ENCODE assay signal across 8 mouse cellular contexts in the genomic region with DNA sequence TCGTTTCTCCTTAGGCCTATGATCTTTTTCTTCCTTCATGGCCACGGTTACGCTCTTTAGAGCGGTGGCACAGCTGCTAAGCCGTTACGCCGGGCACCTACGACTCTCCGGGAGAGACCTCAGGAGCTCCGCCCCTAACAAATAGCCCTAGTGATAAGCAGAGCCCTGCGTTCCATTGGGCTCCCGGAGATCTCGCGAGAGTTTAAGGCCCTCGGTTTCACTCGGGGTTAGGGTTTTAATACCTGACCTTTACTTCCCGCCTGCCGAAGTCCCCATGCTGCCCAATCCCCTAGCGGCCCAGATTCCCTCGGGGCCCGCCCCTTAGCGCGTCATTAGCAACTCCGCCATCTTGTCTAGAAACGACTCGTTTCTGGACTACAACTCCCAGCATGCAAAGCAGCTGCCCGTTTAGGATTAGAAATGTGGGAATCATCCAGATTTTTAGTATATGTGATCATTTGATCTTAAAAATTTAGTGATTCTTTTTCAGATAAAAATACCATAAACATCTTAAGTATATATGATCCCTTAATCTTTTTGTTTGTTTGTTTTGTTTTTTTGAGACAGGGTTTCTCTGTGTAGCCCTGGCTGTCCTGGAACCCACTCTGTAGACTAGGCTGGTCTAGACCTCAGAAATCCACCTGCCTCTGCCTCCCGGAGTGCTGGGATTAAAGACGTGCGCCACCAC. TPM values are rescaled to one million over a fixed set of nuclear protein-coding genes. Genes with fewer than 3 reads are reported as not detected.
A peak's percentile ranks its signal among the peaks of the same experiment; 100 is the strongest.
DNase-seq lines count a peak whose midpoint lies in the region; ATAC-seq and TF ChIP-seq lines count a peak whose summit lies in the region.

A gene (minus strand): TSS at position 130 of the 688 bp plus-strand sequence.

- 26% methylated on average over 30 of the region's 30 CpGs for WGBS in kidney, embryonic 14.5 days
- 23% methylated on average over 30 of the region's 30 CpGs for WGBS in limb, embryonic 15.5 days

- ATAC-seq in kidney, embryonic 14.5 days (ENCODE audit: low FRiP score, low TSS enrichment) = peak; percentile 98
- ATAC-seq in limb, embryonic 15.5 days (ENCODE audit: insufficient number of reproducible peaks, low FRiP score, low TSS enrichment, low read depth) = peak; percentile 97

- H3K9me3 ChIP-seq in kidney, embryonic 14.5 days (ENCODE audit: control insufficient read depth, low read length) = no peaks in the 10 kb centered on the region
- H3K9me3 ChIP-seq in limb, embryonic 15.5 days = no peaks in the 10 kb centered on the region

- TF ChIP-seq POLR2A in bone marrow macrophage, adult 2 months (IDR thresholded peaks at IDR 0.05; ENCODE audit: borderline replicate concordance, low read depth, low read length) = no peak
- peak; percentile 85 for TF ChIP-seq POLR2A in embryonic fibroblast, embryonic 13.5 days (IDR thresholded peaks at IDR 0.05; ENCODE audit: low read depth, low read length)

- H3K4me2 ChIP-seq in kidney, embryonic 14.5 days (replicated peaks; ENCODE audit: low read depth, low read length) = peak within 1 kb of the TSS; percentile 57
- H3K4me2 ChIP-seq in limb, embryonic 15.5 days = peak within 1 kb of the TSS; percentile 56

- no peaks in the 10 kb centered on the region for H3K27me3 ChIP-seq in kidney, embryonic 14.5 days (ENCODE audit: control insufficient read depth, insufficient read depth, low read length)
- no peaks in the 10 kb centered on the region for H3K27me3 ChIP-seq in limb, embryonic 15.5 days

- H3K36me3 ChIP-seq in kidney, embryonic 14.5 days (ENCODE audit: control insufficient read depth, insufficient read depth, low read length) = no peaks in the 10 kb centered on the region
- no peaks in the 10 kb centered on the region for H3K36me3 ChIP-seq in limb, embryonic 15.5 days

- H3K4me1 ChIP-seq in bone marrow macrophage, adult 2 months (ENCODE audit: control insufficient read depth, insufficient read depth, low read length) = peaks cover 7% of the 10 kb centered on the region; the same call in 1 of the 2 replicates
- no peaks in the 10 kb centered on the region for H3K4me1 ChIP-seq in embryonic fibroblast, embryonic 13.5 days (ENCODE audit: control insufficient read depth, insufficient read depth, low read length)
- no peaks in the 10 kb centered on the region for H3K4me1 ChIP-seq in kidney, embryonic 14.5 days (ENCODE audit: control insufficient read depth, insufficient read depth, low read length)
- no peaks in the 10 kb centered on the region for H3K4me1 ChIP-seq in limb, embryonic 15.5 days

- DNase-seq in A20 (ENCODE audit: low read depth, low spot score) = peak; percentile 95
- peak; percentile 95 for DNase-seq in heart, adult 9 months (ENCODE audit: low spot score in 2 of 2)
- peak; percentile 78 to 83 for DNase-seq in monocyte, adult 2 months (ENCODE audit: low read depth in 1 of 2, low spot score in 2 of 2)
- DNase-seq in spleen, postnatal 36 days (ENCODE audit: low spot score in 2 of 2) = peak; percentile 95 to 96

- peak within 1 kb of the TSS; percentile 61 for H3K9ac ChIP-seq in kidney, embryonic 14.5 days (ENCODE audit: low read depth, low read length)
- peak within 1 kb of the TSS; percentile 33; the same call in 1 of the 2 replicates for H3K9ac ChIP-seq in limb, embryonic 15.5 days

- no peak for TF ChIP-seq CTCF in bone marrow macrophage, adult 2 months (IDR thresholded peaks at IDR 0.05; ENCODE audit: low read depth, low read length)
- no peak for TF ChIP-seq CTCF in embryonic fibroblast, embryonic 13.5 days (IDR thresholded peaks at IDR 0.05; ENCODE audit: borderline replicate concordance, insufficient read depth, low read length)

- H3K27ac ChIP-seq in bone marrow macrophage, adult 2 months (ENCODE audit: insufficient read depth, low read depth, low read length) = peak within 1 kb of the TSS; percentile 76
- peak within 1 kb of the TSS; percentile 58; the same call in 1 of the 2 replicates for H3K27ac ChIP-seq in embryonic fibroblast, embryonic 13.5 days (ENCODE audit: insufficient read depth, low read length)
- H3K27ac ChIP-seq in kidney, embryonic 14.5 days (ENCODE audit: low read depth, low read length) = peak within 1 kb of the TSS; percentile 76
- H3K27ac ChIP-seq in limb, embryonic 15.5 days = peak within 1 kb of the TSS; percentile 80

- peak within 1 kb of the TSS; percentile 83 for H3K4me3 ChIP-seq in bone marrow macrophage, adult 2 months (ENCODE audit: insufficient read depth, low read length)
- peak within 1 kb of the TSS; percentile 73 for H3K4me3 ChIP-seq in embryonic fibroblast, embryonic 13.5 days (ENCODE audit: insufficient read depth, low read length)
- peak within 1 kb of the TSS; percentile 55 for H3K4me3 ChIP-seq in kidney, embryonic 14.5 days (ENCODE audit: low read length)
- H3K4me3 ChIP-seq in limb, embryonic 15.5 days = peak within 1 kb of the TSS; percentile 57

RNA-seq across cellular contexts. Expression of the gene that starts here (rescaled TPM):
- 27.6 and 35.0 TPM in 2 replicates for polyA plus RNA-seq in bone marrow macrophage, adult 2 months (2012; ENCODE audit: insufficient read depth, insufficient read length, missing spikeins)
- polyA plus RNA-seq in embryonic fibroblast, embryonic 13.5 days (2011; ENCODE audit: insufficient read length, low read depth, missing spikeins) = 20.9 and 23.9 TPM in 2 replicates
- polyA plus RNA-seq in kidney, embryonic 14.5 days (2014; fragmentation: Nextera tagmentation; extraction: Ambion mirVana) = 27.4 and 33.8 TPM in 2 replicates
- 14.9 and 15.0 TPM in 2 replicates for polyA plus RNA-seq in limb, embryonic 15.5 days (2015; fragmentation: Nextera tagmentation; extraction: Ambion mirVana)

Comparison
In these comparisons a context has a peak if more than half of its experiments do, and no peak if none do; other contexts are left out.
1. Peak in every context shown above with its lines: DNase-seq, ATAC-seq, H3K4me3 ChIP-seq and H3K27ac ChIP-seq.